Mouse (Mus musculus) ES-Bruce4 (cell line): Measurements from ENCODE around the gene Ric3.

ENCODE experiments used
- CTCF ChIP-seq: IDR thresholded peaks from one replicate; pipeline ENCODE4 v1.8.1; 2011; ENCODE audit warnings: low read depth, low read length
- EP300 ChIP-seq: IDR thresholded peaks from 2 replicates; pipeline ENCODE4 v1.6.1; 2011; ENCODE audit warnings: low read depth, low read length; ENCODE audit not compliant: insufficient read depth
- POLR2A ChIP-seq: IDR thresholded peaks from one replicate; pipeline ENCODE4 v1.8.1; 2011; ENCODE audit warnings: low read length; ENCODE audit not compliant: insufficient read depth

- TF ChIP-seq POLR2A = no peak
- no peak for TF ChIP-seq CTCF
- TF ChIP-seq EP300 = no peak
Observed at GRCm38 (mm10) chr7:109027721-109028120, 55.4 kb downstream of the Ric3 start.
